Mouse (Mus musculus) naive thymus-derived CD4-positive, alpha-beta T cell, adult 5 months (primary cell): ENCODE results near the gene Serpinb9c. TPM values are rescaled to one million over a fixed set of nuclear protein-coding genes. Genes with fewer than 3 reads are reported as not detected.

Experiments used
- polyA plus RNA-seq: library from polyadenylated mRNA; unstranded; fragments of 100-300 nt; shearing (Covaris generic); gene quantifications from one replicate; pipeline ENCODE4 v1.2.1, GENCODE M21; 2017

Serpinb9c gene
- polyA plus RNA-seq, result not detected

DNA sequence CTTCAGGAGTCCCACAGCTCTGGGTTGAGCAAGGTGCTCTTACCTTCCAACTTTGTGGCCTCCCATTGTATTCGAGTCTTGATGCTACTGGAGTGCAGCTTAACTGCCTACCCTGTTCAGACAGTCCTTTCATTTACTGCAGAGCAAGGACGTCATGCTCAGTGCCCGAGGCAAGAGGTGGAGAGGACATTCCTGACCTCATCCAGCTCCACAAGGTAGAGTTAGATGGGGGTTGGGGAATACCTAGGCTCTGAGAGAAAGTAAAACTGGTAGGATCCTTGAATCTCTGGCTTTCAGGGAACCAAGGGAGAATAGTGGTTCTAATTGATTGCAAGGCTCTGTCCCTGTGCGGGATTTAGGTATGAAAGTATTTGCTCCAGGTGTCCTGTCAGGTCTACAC lies at the start of gene Serpinb9c:
Serpinb9c (minus strand) TSS at position 101 of the 400 bp plus-strand sequence.

DNA sequence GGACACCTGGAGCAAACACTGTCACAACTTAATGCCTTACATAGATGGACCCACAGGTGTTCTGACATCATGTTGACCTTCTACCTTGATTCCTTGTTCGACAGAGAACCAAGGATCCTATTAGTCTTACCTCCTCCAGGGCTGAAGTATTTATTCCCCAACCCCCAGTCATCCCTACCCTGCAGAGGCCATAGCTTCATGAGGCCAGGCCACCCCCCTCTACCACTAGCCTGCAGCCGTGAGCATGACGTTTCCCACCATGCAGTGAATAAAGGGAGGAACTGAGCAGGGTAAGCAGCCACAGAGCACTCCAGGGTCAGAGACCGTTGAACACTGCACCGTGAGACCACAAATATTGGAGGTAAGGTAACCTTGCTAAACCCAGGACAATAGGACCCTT lies 33.1 kb upstream of the Serpinb9c start, which contains the start of gene Serpinb9d:
Serpinb9d (plus strand) TSS at position 301 of the 400 bp plus-strand sequence.

Other genes starting within 250 kb of the Serpinb9c start
- gene Serpinb6b, start 194.5 kb downstream of the Serpinb9c start, polyA plus RNA-seq, result 4.4 TPM
- 7.1 TPM for gene Serpinb9, start 156.5 kb downstream of the Serpinb9c start, polyA plus RNA-seq
- 0.17 TPM for gene Serpinb9b, start 132.3 kb downstream of the Serpinb9c start, polyA plus RNA-seq
- gene Serpinb1b, start 81.2 kb downstream of the Serpinb9c start, polyA plus RNA-seq, result not detected
- not detected for gene Serpinb9d, start 33.2 kb upstream of the Serpinb9c start, polyA plus RNA-seq
- gene Serpinb9e, start 89.9 kb upstream of the Serpinb9c start, polyA plus RNA-seq, result not detected
- gene Serpinb9f, start 164.3 kb upstream of the Serpinb9c start, polyA plus RNA-seq, result not detected
- gene Gm11397, start 236.0 kb upstream of the Serpinb9c start, polyA plus RNA-seq, result 0.27 TPM